Mouse (Mus musculus) small intestine, adult 2 months (tissue): ENCODE results near the gene Tnfrsf1a. TPM values are rescaled to one million over a fixed set of nuclear protein-coding genes. Genes with fewer than 3 reads are reported as not detected.
"Not testable (repeated sequence)": the region's sequence is repeated elsewhere in the genome, so short reads cannot be mapped to it uniquely, and the experiment has no call there.

Experiments
- H3K27ac ChIP-seq: fragments of 200-500 bp; 2 replicates; pipeline ENCODE4 v1.5.1; 2012; ENCODE audit warnings: low read depth, low read length, control low read depth, inconsistent platforms; ENCODE audit not compliant: insufficient read depth
- H3K27me3 ChIP-seq: fragments of 200-500 bp; 2 replicates; pipeline ENCODE4 v1.6.1; 2012; ENCODE audit warnings: mild to moderate bottlenecking, moderate library complexity, low read length, inconsistent platforms; ENCODE audit not compliant: control insufficient read depth, insufficient read depth
- H3K36me3 ChIP-seq: fragments of 200-500 bp; 2 replicates; pipeline ENCODE4 v1.6.1; 2012; ENCODE audit warnings: mild to moderate bottlenecking, low read length, control low read depth, inconsistent platforms; ENCODE audit not compliant: control insufficient read depth, insufficient read depth
- H3K4me1 ChIP-seq: fragments of 200-500 bp; 2 replicates; pipeline ENCODE4 v1.6.1; 2012; ENCODE audit warnings: low read length, inconsistent platforms, mixed read lengths; ENCODE audit not compliant: control insufficient read depth, insufficient read depth, insufficient read length
- H3K4me3 ChIP-seq: fragments of 200-500 bp; 2 replicates; pipeline ENCODE4 v1.5.1; 2012; ENCODE audit warnings: low read depth, mild to moderate bottlenecking, control low read depth, inconsistent platforms, low read length, moderate library complexity
- CTCF ChIP-seq: fragments of 200-500 bp; IDR thresholded peaks from 2 replicates; pipeline ENCODE4 v1.5.1; 2012; ENCODE audit warnings: low read depth, mild to moderate bottlenecking, control low read depth, inconsistent platforms, low read length, moderate library complexity, mixed read lengths; ENCODE audit not compliant: insufficient replicate concordance, insufficient read length; ENCODE audit errors: extremely low read depth
- POLR2A ChIP-seq: fragments of 200-500 bp; IDR thresholded peaks from 2 replicates; pipeline ENCODE4 v1.6.1; 2012; ENCODE audit warnings: low read depth, mild to moderate bottlenecking, control low read depth, inconsistent platforms, low read length, moderate library complexity
- WGBS: fragments of 180-500 bp; shearing (Covaris S2); methylation state at CpG from one replicate; pipeline ENCODE4 v1.1.7; 2018; 5-methylcytosine and 5-hydroxymethylcytosine counted together
- polyA plus RNA-seq: library from polyadenylated mRNA; depleted of rRNA; stranded (reverse); fragments of >200 nt; gene quantifications from 2 replicates; pipeline ENCODE4 v1.2.3, GENCODE M21; 2012; rRNA removed

Gene Tnfrsf1a
- 90.5 and 207 TPM in 2 replicates for polyA plus RNA-seq

DNA sequence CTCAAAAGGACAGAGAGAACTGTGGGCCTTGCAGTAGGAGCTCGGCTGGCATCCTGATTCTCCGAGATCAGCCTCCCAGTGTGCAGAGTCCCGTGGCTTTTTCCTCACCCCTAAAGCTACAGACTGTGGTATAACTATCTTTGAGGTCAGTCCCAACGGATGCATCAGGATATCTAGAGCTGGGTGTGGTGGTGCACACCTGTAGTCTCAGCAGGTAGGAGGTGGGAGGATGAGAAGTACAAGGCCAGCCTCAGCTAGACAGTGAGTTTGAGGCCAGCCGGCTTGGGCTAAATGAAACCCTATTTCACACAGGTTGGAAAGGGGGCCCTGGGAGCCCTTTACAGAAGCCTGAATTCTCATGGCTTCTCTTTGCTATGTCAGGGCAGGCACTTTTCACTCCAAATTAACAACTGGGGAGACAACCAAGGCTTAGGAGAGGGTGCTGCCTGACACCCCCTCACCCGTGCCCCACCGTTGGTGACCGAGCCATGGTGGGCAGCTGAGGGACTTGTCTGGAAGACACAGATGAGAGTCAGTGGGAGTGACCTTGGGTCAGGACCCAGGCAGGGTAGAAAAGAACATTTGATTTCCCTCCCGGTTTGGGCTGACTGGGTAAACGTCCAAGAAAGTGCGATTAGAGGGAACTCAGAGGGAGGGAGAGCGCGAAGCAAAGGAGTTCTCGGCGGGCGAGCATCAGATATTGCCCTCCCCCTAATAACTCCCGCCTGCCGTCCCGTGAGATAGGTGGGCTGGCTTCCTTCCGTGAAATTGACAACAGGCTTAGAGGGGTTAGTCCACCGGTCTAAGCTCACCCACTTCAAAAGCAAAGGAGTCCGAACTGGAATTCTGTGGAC lies at the start of gene Tnfrsf1a:
Gene Tnfrsf1a (plus strand): TSS at position 642 of the 854 bp plus-strand sequence.
- TF ChIP-seq POLR2A (no peak), CTCF (no peak)
- H3K36me3 ChIP-seq = peaks cover 7% of the 10 kb centered on the region
- WGBS = 13% methylated on average over 22 of the region's 22 CpGs
- H3K4me1 ChIP-seq = peaks cover 43% of the 10 kb centered on the region
- no peaks in the 10 kb centered on the region for H3K27me3 ChIP-seq
- peak within 1 kb of the TSS; percentile 92 for H3K4me3 ChIP-seq
- peak within 1 kb of the TSS; percentile 93 for H3K27ac ChIP-seq

DNA sequence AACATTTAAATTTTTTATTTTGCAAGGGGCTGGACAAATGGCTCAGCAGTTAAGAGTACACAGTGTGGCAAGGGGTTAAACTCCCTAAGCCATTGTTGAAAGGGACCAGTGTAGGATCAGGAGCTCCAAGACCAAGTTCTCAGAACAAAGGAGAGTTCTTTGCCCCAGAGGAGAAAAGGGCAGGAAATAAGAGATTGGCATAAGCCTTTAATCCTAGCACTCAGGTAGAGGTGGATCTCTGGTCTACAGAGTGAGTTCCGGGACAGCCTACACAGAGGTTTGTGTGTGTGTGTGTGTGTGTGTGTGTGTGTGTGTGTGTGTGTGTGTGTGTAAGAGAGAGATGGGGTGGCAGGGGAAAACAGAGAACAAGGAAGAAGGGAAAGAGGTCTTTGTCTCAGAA lies 48.2 kb upstream of the Tnfrsf1a start:
- Histone ChIP-seq H3K27me3 (no peaks in the 10 kb centered on the region), H3K4me3 (no peak overlapping the region), H3K36me3 (no peaks in the 10 kb centered on the region), H3K4me1 (peaks cover 14% of the 10 kb centered on the region), H3K27ac (no peak overlapping the region)
- TF ChIP-seq POLR2A (no peak), CTCF (no peak)
- WGBS = 32% methylated on average over 1 of the region's 1 CpGs

GRCm38 (mm10) chr6:125302231-125302982 lies 46.8 kb upstream of the Tnfrsf1a start:
- Histone ChIP-seq H3K4me3 (no peak overlapping the region), H3K4me1 (peaks cover 8% of the 10 kb centered on the region), H3K27ac (peak overlapping the region; percentile 56), H3K27me3 (no peaks in the 10 kb centered on the region), H3K36me3 (peaks cover 12% of the 10 kb centered on the region)
- WGBS = 81% methylated on average over 24 of the region's 24 CpGs
- TF ChIP-seq CTCF = no peak
- TF ChIP-seq POLR2A = no peak

GRCm38 (mm10) chr6:125303242-125303641 lies 45.9 kb upstream of the Tnfrsf1a start:
- peaks cover 8% of the 10 kb centered on the region for H3K4me1 ChIP-seq
- H3K36me3 ChIP-seq = peaks cover 18% of the 10 kb centered on the region
- H3K27ac ChIP-seq = no peak overlapping the region
- no peaks in the 10 kb centered on the region for H3K27me3 ChIP-seq
- TF ChIP-seq CTCF = no peak
- no peak for TF ChIP-seq POLR2A
- 79% methylated on average over 4 of the region's 4 CpGs for WGBS
- H3K4me3 ChIP-seq = no peak overlapping the region

GRCm38 (mm10) chr6:125304408-125304807 lies 44.8 kb upstream of the Tnfrsf1a start:
- not testable (repeated sequence) for H3K4me1 ChIP-seq, H3K27me3 ChIP-seq, H3K27ac ChIP-seq, H3K4me3 ChIP-seq
- 76% methylated on average over 7 of the region's 7 CpGs for WGBS
- peaks cover 29% of the 10 kb centered on the region for H3K36me3 ChIP-seq

GRCm38 (mm10) chr6:125305465-125305864 lies 43.7 kb upstream of the Tnfrsf1a start:
- no peak overlapping the region for H3K4me3 ChIP-seq
- WGBS = 71% methylated on average over 6 of the region's 6 CpGs
- H3K27me3 ChIP-seq = no peaks in the 10 kb centered on the region
- H3K4me1 ChIP-seq = peaks cover 2% of the 10 kb centered on the region
- peaks cover 34% of the 10 kb centered on the region for H3K36me3 ChIP-seq
- H3K27ac ChIP-seq = 0 out of 2 replicates have a peak overlapping the region, but pooled peaks have one; percentile 25
- TF ChIP-seq POLR2A = no peak
- no peak for TF ChIP-seq CTCF

DNA sequence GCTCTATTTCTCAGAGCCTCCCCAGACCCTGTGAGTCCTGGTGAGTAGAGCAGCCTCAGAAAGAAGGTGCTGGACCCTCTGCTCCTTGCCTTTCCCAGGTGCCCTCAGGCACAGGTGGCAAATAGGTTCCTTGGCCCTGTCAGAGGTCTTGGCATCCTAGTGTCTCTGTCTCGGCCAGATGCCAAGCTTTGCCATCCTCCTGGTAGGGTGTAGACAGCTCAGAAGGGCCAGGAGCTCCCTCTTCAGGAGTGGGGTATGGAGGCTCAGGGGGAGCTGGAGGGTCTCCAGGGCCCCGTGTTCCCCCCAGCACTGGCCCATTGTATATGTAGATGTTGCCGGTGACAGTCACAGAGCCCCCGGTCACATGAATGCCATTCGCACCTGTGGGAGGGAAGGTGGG lies 42.1 kb upstream of the Tnfrsf1a start:
- Histone ChIP-seq H3K27ac (no peak overlapping the region), H3K4me1 (peaks cover 6% of the 10 kb centered on the region), H3K27me3 (no peaks in the 10 kb centered on the region), H3K4me3 (no peak overlapping the region), H3K36me3 (peaks cover 46% of the 10 kb centered on the region)
- TF ChIP-seq CTCF (no peak), POLR2A (no peak)
- WGBS = 93% methylated on average over 5 of the region's 5 CpGs
